Mouse (Mus musculus) kidney, embryonic 16.5 days (tissue): ENCODE results near the gene Art5. TPM values are rescaled to one million over a fixed set of nuclear protein-coding genes. Genes with fewer than 3 reads are reported as not detected.

Experiments
- ATAC-seq: fragments of 200-750 bp; cut with Nextera tagmentation; 2 replicates; pipeline ENCODE4 v1.8.0; 2017; ENCODE audit warnings: moderate TSS enrichment; ENCODE audit not compliant: low FRiP score, low TSS enrichment
- H3K27ac ChIP-seq: fragments of 300-500 bp; sonication (generic); 2 replicates; pipeline ENCODE4 v1.5.1; 2014; ENCODE audit warnings: low read length
- H3K27me3 ChIP-seq: fragments of 300-500 bp; sonication (generic); 2 replicates; pipeline ENCODE4 v1.6.1; 2014; ENCODE audit warnings: low read length, control low read depth, mixed read lengths; ENCODE audit not compliant: insufficient read depth
- H3K36me3 ChIP-seq: fragments of 300-500 bp; sonication (generic); 2 replicates; pipeline ENCODE4 v1.6.1; 2014; ENCODE audit warnings: low read length, control low read depth, mixed read lengths; ENCODE audit not compliant: insufficient read depth
- H3K4me1 ChIP-seq: fragments of 300-500 bp; sonication (generic); 2 replicates; pipeline ENCODE4 v1.6.1; 2014; ENCODE audit warnings: low read length, control low read depth, mixed read lengths; ENCODE audit not compliant: insufficient read depth
- H3K4me2 ChIP-seq: fragments of 300-500 bp; sonication (generic); replicated peaks from 2 replicates; pipeline ENCODE4 v1.6.1; 2014; ENCODE audit warnings: low read depth, low read length
- H3K4me3 ChIP-seq: fragments of 300-500 bp; sonication (generic); 2 replicates; pipeline ENCODE4 v1.5.1; 2014; ENCODE audit warnings: mild to moderate bottlenecking, low read length
- H3K9ac ChIP-seq: fragments of 300-500 bp; sonication (generic); replicated peaks from 2 replicates; pipeline ENCODE4 v1.6.1; 2014; ENCODE audit warnings: low read length
- H3K9me3 ChIP-seq: fragments of 300-500 bp; sonication (generic); 2 replicates; pipeline ENCODE4 v1.6.1; 2016; ENCODE audit warnings: low read length, control low read depth
- WGBS: fragments of 180-500 bp; shearing (Covaris S2); extraction: QIAGEN DNeasy Blood & Tissue Kit; methylation state at CpG from one replicate; pipeline ENCODE4 v1.1.7; 2014; 5-methylcytosine and 5-hydroxymethylcytosine counted together
- polyA plus RNA-seq: library from polyadenylated mRNA; unstranded; fragments of >200 nt; fragmentation: Nextera tagmentation; extraction: Ambion mirVana; gene quantifications from 2 replicates; pipeline ENCODE4 v1.2.1, GENCODE M21; 2015

Gene Art5
- polyA plus RNA-seq, 1 experiment from 2014 or later: 2.2 TPM

DNA sequence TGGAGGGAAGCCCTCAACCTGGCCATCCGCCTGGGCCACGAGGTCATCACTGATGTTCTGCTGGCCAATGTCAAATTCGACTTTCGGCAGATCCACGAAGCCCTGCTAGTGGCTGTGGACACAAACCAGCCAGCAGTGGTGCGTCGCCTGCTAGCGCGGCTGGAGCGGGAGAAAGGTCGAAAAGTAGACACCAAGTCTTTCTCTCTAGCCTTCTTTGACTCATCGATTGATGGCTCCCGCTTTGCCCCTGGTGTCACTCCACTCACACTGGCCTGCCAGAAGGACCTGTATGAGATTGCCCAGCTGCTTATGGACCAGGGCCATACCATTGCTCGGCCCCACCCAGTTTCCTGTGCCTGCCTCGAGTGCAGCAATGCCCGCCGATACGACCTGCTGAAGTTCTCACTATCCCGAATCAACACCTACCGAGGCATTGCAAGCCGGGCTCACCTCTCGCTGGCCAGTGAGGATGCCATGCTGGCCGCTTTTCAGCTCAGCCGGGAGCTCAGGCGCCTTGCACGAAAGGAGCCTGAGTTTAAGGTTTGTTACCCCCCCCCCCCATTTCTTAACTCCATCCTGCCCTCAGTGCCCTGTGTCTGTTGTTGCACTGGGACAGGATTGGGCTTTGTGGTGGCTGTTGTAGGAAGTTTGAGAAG lies 25.1 kb downstream of the Art5 start:
- Histone ChIP-seq H3K4me3 (no peak overlapping the region), H3K9ac (no peak overlapping the region), H3K36me3 (peaks cover 52% of the 10 kb centered on the region), H3K4me2 (no peak overlapping the region), H3K9me3 (no peaks in the 10 kb centered on the region), H3K27ac (no peak overlapping the region), H3K4me1 (no peaks in the 10 kb centered on the region), H3K27me3 (no peaks in the 10 kb centered on the region)
- 88% methylated on average over 26 of the region's 26 CpGs for WGBS
- no peak for ATAC-seq

DNA sequence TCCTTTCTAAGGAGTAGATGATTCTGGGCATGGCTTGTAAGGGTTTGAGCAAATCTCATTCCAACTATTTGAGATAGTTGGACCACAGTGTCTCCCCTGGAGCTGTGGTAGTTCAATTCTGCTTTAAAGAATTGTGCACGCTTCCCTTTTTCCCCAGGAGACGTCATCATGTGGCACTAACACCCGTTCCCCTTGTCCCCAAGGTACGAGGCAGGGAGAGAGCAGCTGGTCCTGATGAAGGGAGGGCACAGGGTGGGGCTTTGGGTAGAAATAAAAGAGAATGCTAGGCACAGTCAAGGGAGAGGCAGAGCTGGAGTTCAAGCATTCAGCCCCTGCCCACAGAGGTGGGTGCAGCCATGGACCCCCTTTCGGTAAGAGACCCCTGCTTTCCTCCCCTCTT lies 26.5 kb downstream of the Art5 start, which contains the start of gene Trpc2:
Trpc2 (plus strand) TSS at position 301 of the 400 bp plus-strand sequence.
- WGBS: 90% methylated on average over 5 of the region's 5 CpGs
- no peaks in the 10 kb centered on the region for H3K4me1 ChIP-seq
- no peak for ATAC-seq
- no peak within 1 kb of the TSS for H3K4me2 ChIP-seq
- no peak within 1 kb of the TSS for H3K9ac ChIP-seq
- H3K27me3 ChIP-seq: no peaks in the 10 kb centered on the region
- no peak within 1 kb of the TSS for H3K4me3 ChIP-seq
- H3K27ac ChIP-seq: no peak within 1 kb of the TSS
- H3K9me3 ChIP-seq: no peaks in the 10 kb centered on the region
- peaks cover 53% of the 10 kb centered on the region for H3K36me3 ChIP-seq

- H3K9ac ChIP-seq: no peak overlapping the region
- H3K4me2 ChIP-seq: no peak overlapping the region
- peaks cover 63% of the 10 kb centered on the region for H3K36me3 ChIP-seq
- H3K4me3 ChIP-seq: no peak overlapping the region
- H3K27ac ChIP-seq: no peak overlapping the region
- 95% methylated on average over 5 of the region's 5 CpGs for WGBS
- H3K27me3 ChIP-seq: no peaks in the 10 kb centered on the region
- no peaks in the 10 kb centered on the region for H3K4me1 ChIP-seq
- H3K9me3 ChIP-seq: no peaks in the 10 kb centered on the region
- no peak for ATAC-seq
Observed at GRCm38 (mm10) chr7:102081784-102082183, 27.5 kb downstream of the Art5 start.

- Histone ChIP-seq H3K9ac (no peak overlapping the region), H3K4me1 (no peaks in the 10 kb centered on the region), H3K4me2 (no peak overlapping the region), H3K36me3 (peaks cover 72% of the 10 kb centered on the region), H3K27ac (no peak overlapping the region), H3K9me3 (no peaks in the 10 kb centered on the region), H3K27me3 (no peaks in the 10 kb centered on the region), H3K4me3 (no peak overlapping the region)
- ATAC-seq: no peak
- WGBS: 85% methylated on average over 8 of the region's 8 CpGs
Observed at GRCm38 (mm10) chr7:102080311-102080710, 29.0 kb downstream of the Art5 start.

DNA sequence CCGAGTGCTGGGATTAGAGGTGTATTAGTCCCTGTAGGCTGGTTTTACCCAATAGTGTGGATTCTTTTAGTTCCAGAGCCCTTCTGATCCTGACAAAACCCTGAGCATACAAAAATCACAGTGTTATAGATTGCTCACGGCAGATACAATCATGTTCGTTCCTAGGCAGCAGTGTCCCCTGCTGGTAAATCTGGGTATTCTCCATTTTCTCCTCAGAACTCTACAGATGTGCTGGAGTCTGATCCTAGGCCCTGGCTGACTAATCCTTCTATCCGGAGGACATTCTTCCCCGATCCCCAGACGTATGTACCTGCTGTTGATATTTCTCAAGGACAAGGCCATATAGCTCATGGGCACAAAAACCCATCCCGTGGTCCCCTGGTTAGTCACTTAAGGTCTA lies 30.8 kb downstream of the Art5 start:
- H3K36me3 ChIP-seq: peaks cover 75% of the 10 kb centered on the region

DNA sequence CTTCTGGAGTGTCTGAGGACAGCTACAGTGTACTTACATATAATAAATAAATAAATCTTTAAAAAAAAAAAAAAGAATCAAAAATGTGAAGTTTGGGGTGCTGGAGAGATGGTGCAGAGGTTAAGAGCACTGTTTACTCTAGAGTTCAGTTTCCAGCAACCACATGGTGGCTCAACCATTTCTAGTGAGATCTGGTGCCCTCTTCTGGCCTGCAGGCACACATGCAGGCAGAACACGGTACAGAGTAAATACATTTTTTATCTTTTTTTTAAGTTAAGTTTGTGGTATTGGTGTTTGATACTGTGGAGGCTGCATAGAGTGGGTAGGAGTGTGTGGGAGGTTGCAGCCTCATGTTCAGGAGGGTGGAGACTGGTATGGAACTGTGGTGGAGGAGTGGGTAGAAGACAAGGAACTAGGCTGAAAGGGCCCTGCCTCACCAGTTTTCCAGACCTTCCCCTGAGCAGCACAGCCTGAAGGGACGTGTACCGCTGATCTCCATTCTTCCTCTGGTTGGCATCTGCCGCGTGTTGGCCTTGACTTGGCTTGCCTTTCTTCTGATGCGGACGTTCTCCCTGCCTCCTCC lies 32.5 kb downstream of the Art5 start:
- Histone ChIP-seq H3K4me3 (no peak overlapping the region), H3K36me3 (peaks cover 68% of the 10 kb centered on the region), H3K27ac (no peak overlapping the region), H3K9ac (no peak overlapping the region), H3K4me1 (no peaks in the 10 kb centered on the region), H3K9me3 (no peaks in the 10 kb centered on the region), H3K4me2 (no peak overlapping the region), H3K27me3 (no peaks in the 10 kb centered on the region)
- WGBS: 84% methylated on average over 7 of the region's 7 CpGs
- ATAC-seq: 0 out of 2 replicates have a peak, but pooled peaks have one; percentile 35

More for the DNA sequence above, 30.8 kb downstream of the Art5 start:
- Histone ChIP-seq H3K4me3 (no peak overlapping the region), H3K27ac (no peak overlapping the region), H3K27me3 (no peaks in the 10 kb centered on the region), H3K9me3 (no peaks in the 10 kb centered on the region), H3K9ac (no peak overlapping the region), H3K4me2 (no peak overlapping the region), H3K4me1 (no peaks in the 10 kb centered on the region)
- WGBS: 76% methylated on average over 7 of the region's 7 CpGs
- ATAC-seq: no peak

DNA sequence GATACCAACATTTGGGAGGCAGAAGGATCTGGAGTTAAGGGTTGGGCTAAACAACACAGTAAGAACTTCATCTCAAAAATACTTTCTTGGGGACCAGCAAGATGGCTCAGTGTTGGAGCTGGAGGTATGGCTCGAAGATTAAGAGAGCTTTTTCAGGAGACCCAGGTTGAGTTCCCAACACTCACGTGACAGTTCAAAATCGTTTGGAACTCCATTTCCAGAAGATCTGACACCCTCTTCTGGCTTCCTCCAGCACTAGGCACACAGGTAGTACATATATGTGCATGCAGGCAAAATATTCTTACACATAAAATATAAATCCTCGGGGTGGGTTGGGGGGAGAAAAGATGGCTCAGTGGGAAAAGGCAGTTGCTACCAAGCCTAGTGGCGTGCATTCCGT lies 42.9 kb downstream of the Art5 start:
- Histone ChIP-seq H3K9me3 (no peaks in the 10 kb centered on the region), H3K4me1 (peaks cover 23% of the 10 kb centered on the region), H3K4me3 (peak overlapping the region; percentile 76), H3K4me2 (peak overlapping the region; percentile 64), H3K27me3 (no peaks in the 10 kb centered on the region), H3K36me3 (peaks cover 5% of the 10 kb centered on the region; the same call in 1 of the 2 replicates), H3K9ac (peak overlapping the region; percentile 78), H3K27ac (no peak overlapping the region)
- ATAC-seq: no peak
- 66% methylated on average over 6 of the region's 6 CpGs for WGBS

- Histone ChIP-seq H3K4me1 (peaks cover 23% of the 10 kb centered on the region), H3K27me3 (no peaks in the 10 kb centered on the region), H3K4me2 (peak within 1 kb of the TSS; percentile 67), H3K36me3 (peaks cover 5% of the 10 kb centered on the region; the same call in 1 of the 2 replicates), H3K27ac (peak within 1 kb of the TSS; percentile 91), H3K9me3 (no peaks in the 10 kb centered on the region), H3K9ac (peak within 1 kb of the TSS; percentile 78), H3K4me3 (peak within 1 kb of the TSS; percentile 76)
- WGBS: under 1% methylated on average over 56 of the region's 56 CpGs
- peak; percentile 98 for ATAC-seq
Observed at GRCm38 (mm10) chr7:102065046-102065891, 44.0 kb downstream of the Art5 start, which contains the start of the genes Rnf121, Xndc1 and Xntrpc. TSS of gene Rnf121 (minus strand) at chr7:102065469. TSS of gene Xndc1 (plus strand) at chr7:102065511. TSS of gene Xntrpc (plus strand) at chr7:102065713.

DNA sequence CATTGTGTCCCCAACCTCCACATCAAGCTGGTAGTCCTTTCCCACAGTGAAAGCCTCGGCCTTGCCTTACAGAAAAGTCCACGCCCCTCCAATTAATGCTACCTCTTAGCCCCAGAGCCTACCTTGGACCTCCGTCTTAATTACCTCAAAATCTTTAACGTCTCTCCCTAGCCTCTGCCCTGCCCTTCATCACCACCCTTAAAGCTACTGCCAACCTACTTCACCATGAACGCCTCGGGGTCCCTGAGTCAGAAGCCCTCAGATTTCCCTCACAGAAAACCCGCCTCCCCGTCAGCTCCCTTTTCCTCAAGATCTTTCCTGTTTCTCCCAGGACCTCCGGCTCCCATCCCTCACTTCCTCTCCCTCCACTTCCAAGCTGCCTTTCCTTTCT lies 44.6 kb downstream of the Art5 start:
- peak overlapping the region; percentile 67 for H3K4me2 ChIP-seq
- no peaks in the 10 kb centered on the region for H3K9me3 ChIP-seq
- 0% methylated on average over 9 of the region's 9 CpGs for WGBS
- ATAC-seq: peak; percentile 28
- peak overlapping the region; percentile 78 for H3K9ac ChIP-seq
- H3K36me3 ChIP-seq: peaks cover 2% of the 10 kb centered on the region; the same call in 1 of the 2 replicates
- no peaks in the 10 kb centered on the region for H3K27me3 ChIP-seq
- H3K4me3 ChIP-seq: peak overlapping the region; percentile 76
- H3K4me1 ChIP-seq: peaks cover 23% of the 10 kb centered on the region
- peak overlapping the region; percentile 91 for H3K27ac ChIP-seq
